Mouse (Mus musculus) bone marrow macrophage, adult 2 months (primary cell): Measurements from ENCODE around the gene Clptm1. TPM values are rescaled to one million over a fixed set of nuclear protein-coding genes. Genes with fewer than 3 reads are reported as not detected.

Experiments
- H3K27ac ChIP-seq: 2 replicates; pipeline ENCODE4 v1.5.1; 2012; ENCODE audit warnings: low read depth, low read length; ENCODE audit not compliant: insufficient read depth
- H3K4me1 ChIP-seq: 2 replicates; pipeline ENCODE4 v1.6.1; 2012; ENCODE audit warnings: low read length; ENCODE audit not compliant: control insufficient read depth, insufficient read depth
- H3K4me3 ChIP-seq: 2 replicates; pipeline ENCODE4 v1.5.1; 2012; ENCODE audit warnings: mild to moderate bottlenecking, low read length, moderate library complexity; ENCODE audit not compliant: insufficient read depth
- CTCF ChIP-seq: IDR thresholded peaks from 2 replicates; pipeline ENCODE4 v1.5.1; 2012; ENCODE audit warnings: low read depth, mild to moderate bottlenecking, low read length, moderate library complexity
- POLR2A ChIP-seq: IDR thresholded peaks from 2 replicates; pipeline ENCODE4 v1.6.1; 2012; ENCODE audit warnings: mild to moderate bottlenecking, low read depth, low read length, borderline replicate concordance
- polyA plus RNA-seq: library from polyadenylated mRNA; stranded (reverse); fragments of >200 nt; gene quantifications from 2 replicates; pipeline ENCODE4 v1.2.4, GENCODE M21; 2012; ENCODE audit not compliant: missing spikeins, insufficient read depth, insufficient read length

The Clptm1 gene
- polyA plus RNA-seq, 1 experiment, result 95.3 TPM

DNA sequence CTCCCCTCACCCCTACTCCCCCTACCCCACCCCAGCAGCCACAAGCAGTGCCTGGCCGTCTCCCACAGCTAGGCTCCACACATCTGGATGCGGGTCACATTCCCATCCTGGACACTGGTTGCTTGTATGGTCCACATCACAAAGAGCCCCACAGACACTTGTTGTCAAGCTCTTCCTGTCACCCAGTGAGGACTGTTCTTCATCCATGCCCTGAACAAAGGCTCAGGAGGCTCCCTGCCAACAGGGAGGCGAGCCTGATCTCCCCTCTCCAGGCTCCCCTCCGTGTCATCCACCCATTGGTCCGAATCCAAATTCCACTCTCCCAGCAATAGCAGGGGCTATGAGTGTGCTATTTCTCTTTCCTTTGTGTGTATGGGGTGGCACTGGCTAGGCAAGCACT lies 64.3 kb downstream of the Clptm1 start:
- TF ChIP-seq CTCF (no peak), POLR2A (no peak)
- H3K27ac ChIP-seq, result peak overlapping the region; percentile 21
- no peak overlapping the region for H3K4me3 ChIP-seq
- H3K4me1 ChIP-seq, result peaks cover 32% of the 10 kb centered on the region

GRCm38 (mm10) chr7:19593061-19593730 lies 71.6 kb downstream of the Clptm1 start:
- Histone ChIP-seq H3K4me1 (peaks cover 4% of the 10 kb centered on the region; the same call in 1 of the 2 replicates), H3K4me3 (no peak overlapping the region), H3K27ac (no peak overlapping the region)
- TF ChIP-seq CTCF, result no peak
- TF ChIP-seq POLR2A, result no peak

DNA sequence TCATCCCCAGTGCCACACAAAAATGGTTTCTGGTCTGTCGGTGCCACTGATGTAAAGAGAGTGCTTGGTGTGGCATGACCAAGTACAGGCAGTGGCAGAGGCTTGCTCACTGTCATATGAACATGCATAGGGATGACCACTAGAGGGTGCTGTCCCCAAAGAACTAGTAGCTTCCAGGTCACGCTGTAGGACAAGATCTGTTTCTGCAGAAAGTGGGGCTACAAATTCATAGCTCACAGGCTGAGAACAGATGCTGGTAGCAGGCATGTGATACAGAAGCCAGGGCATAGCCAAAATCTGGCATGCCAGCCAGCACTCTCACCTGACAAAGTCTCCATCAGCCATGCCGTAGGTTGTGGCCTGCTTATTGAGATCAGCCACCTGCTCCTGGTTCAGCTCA lies 74.9 kb downstream of the Clptm1 start:
- TF ChIP-seq CTCF, result peak; percentile 81
- TF ChIP-seq POLR2A, result no peak
- Histone ChIP-seq H3K4me3 (no peak overlapping the region), H3K4me1 (peaks cover 4% of the 10 kb centered on the region; the same call in 1 of the 2 replicates), H3K27ac (no peak overlapping the region)

DNA sequence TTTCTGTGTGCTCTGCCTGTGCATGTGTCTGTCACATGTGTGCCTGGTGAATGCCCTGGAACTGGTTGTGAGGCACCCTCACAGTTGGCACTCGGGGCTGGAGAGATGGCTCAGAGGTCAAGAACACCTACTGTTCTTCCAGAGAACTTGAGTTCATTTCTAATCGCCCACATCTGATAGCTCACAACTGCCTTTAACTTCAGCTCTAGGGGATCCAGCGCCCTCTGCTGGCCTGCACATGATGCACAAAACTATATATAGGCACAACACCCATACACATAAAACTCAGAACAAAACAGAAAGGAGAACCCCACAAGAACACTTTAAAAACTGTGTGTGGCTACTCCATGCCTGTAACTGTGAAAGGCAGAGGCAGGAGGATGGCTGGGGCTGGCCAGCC lies 75.6 kb downstream of the Clptm1 start:
- TF ChIP-seq CTCF, result peak; percentile 44; the same call in 1 of the 2 replicates
- no peak for TF ChIP-seq POLR2A
- Histone ChIP-seq H3K4me1 (peaks cover 4% of the 10 kb centered on the region; the same call in 1 of the 2 replicates), H3K4me3 (no peak overlapping the region), H3K27ac (no peak overlapping the region)

GRCm38 (mm10) chr7:19586269-19586668 lies 78.6 kb downstream of the Clptm1 start:
- peaks cover 4% of the 10 kb centered on the region; the same call in 1 of the 2 replicates for H3K4me1 ChIP-seq
- H3K27ac ChIP-seq, result no peak overlapping the region
- TF ChIP-seq CTCF (no peak), POLR2A (no peak)
- H3K4me3 ChIP-seq, result no peak overlapping the region

Other genes starting within 250 kb of the Clptm1 start
- 21.3 and 21.4 TPM in 2 replicates for gene Mark4, start 206.2 kb downstream of the Clptm1 start, polyA plus RNA-seq
- gene Exoc3l2, start 201.7 kb downstream of the Clptm1 start, polyA plus RNA-seq, result not detected in 2 replicates
- gene Bloc1s3, start 156.7 kb downstream of the Clptm1 start, polyA plus RNA-seq, result 9.7 and 11.0 TPM in 2 replicates
- gene Trappc6a, start 156.6 kb downstream of the Clptm1 start, polyA plus RNA-seq, result 51.4 and 57.0 TPM in 2 replicates
- gene Nkpd1, start 147.2 kb downstream of the Clptm1 start, polyA plus RNA-seq, result not detected in 2 replicates
- 19.3 and 25.7 TPM in 2 replicates for gene Ppp1r37, start 102.0 kb downstream of the Clptm1 start, polyA plus RNA-seq
- 0.60 TPM in 1 of 2 replicates, not detected in the other for gene Zfp296, start 87.7 kb downstream of the Clptm1 start, polyA plus RNA-seq
- 51.6 and 52.0 TPM in 2 replicates for gene Gemin7, start 87.4 kb downstream of the Clptm1 start, polyA plus RNA-seq
- gene Clasrp, start 60.5 kb downstream of the Clptm1 start, polyA plus RNA-seq, result 41.1 and 53.9 TPM in 2 replicates
- 33.2 and 35.7 TPM in 2 replicates for gene Relb, start 35.6 kb downstream of the Clptm1 start, polyA plus RNA-seq
- 56.2 and 70.4 TPM in 2 replicates for gene Apoc2, start 12.9 kb upstream of the Clptm1 start, polyA plus RNA-seq
- not detected in 2 replicates for gene Gm44805, start 16.4 kb upstream of the Clptm1 start, polyA plus RNA-seq
- gene Apoc4, start 16.4 kb upstream of the Clptm1 start, polyA plus RNA-seq, result not detected in 2 replicates
- not detected in 2 replicates for gene Apoc1, start 27.6 kb upstream of the Clptm1 start, polyA plus RNA-seq
- gene Apoe, start 34.2 kb upstream of the Clptm1 start, polyA plus RNA-seq, result 16,287 and 16,533 TPM in 2 replicates
- gene Tomm40, start 50.4 kb upstream of the Clptm1 start, polyA plus RNA-seq, result 23.8 and 25.2 TPM in 2 replicates
- 12.7 and 12.9 TPM in 2 replicates for gene Nectin2, start 85.5 kb upstream of the Clptm1 start, polyA plus RNA-seq
- 0.52 and 2.6 TPM in 2 replicates for gene Bcam, start 106.0 kb upstream of the Clptm1 start, polyA plus RNA-seq
- gene Cblc, start 131.8 kb upstream of the Clptm1 start, polyA plus RNA-seq, result not detected in 2 replicates
- 60.7 and 72.2 TPM in 2 replicates for gene Bcl3, start 157.7 kb upstream of the Clptm1 start, polyA plus RNA-seq
- not detected in 2 replicates for gene Gm19345, start 187.0 kb upstream of the Clptm1 start, polyA plus RNA-seq
- gene Ceacam16, start 196.3 kb upstream of the Clptm1 start, polyA plus RNA-seq, result 1.6 and 3.5 TPM in 2 replicates
- 8.1 and 8.5 TPM in 2 replicates for gene Ceacam19, start 222.9 kb upstream of the Clptm1 start, polyA plus RNA-seq